Mouse (Mus musculus) 3134 (cell line): ENCODE results near the gene Uba5.
A peak's percentile ranks its signal among the peaks of the same experiment; 100 is the strongest.

ENCODE experiments used
- DNase-seq: peaks from one replicate; pipeline ENCODE4 v3.0.0-alpha.2; 2011; ENCODE audit warnings: low spot score; ENCODE audit not compliant: insufficient read length; ENCODE audit errors: extremely low read depth

Uba5 gene

DNA sequence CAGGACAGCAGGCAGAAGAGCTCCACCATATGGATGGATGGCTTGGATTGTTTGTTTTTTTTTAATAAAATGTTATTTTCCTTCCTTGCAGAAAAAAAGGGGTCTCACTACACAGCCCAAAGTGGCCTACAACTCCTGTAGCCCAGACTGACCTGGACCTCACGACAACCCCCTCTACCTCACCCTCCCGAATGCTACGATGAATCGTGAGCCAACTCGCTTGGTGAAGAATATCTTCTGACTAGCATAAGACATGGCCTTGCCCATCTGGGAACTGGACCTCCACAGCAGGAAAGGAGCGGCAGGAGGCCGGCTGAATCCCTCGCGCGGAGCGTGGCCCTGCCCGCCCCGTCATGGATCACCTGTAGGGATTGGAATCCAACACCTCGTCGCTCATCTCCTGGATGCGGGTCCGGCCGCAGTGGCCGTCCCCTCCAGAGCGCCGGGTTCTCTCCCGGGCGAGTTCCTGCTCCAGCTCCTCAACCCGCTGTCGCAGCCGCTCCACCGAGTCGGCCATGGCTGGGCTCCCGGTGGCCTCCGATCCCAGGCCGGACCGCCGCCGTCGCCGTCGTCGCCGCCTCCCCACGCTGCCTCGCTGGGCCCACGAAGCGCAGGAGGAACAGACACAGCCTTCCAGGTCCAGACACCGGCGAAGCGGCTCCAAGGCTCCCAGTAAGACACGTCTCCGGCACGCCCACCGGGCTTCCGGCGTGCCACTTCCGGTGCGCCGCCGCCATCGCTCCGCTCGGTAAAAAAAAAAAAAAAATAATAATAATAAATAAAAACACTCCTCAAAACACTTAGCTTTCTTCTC, at the start of gene Uba5:
Uba5 (minus strand) TSS at position 705 of the 814 bp plus-strand sequence.
- peak; percentile 77 for DNase-seq

DNA sequence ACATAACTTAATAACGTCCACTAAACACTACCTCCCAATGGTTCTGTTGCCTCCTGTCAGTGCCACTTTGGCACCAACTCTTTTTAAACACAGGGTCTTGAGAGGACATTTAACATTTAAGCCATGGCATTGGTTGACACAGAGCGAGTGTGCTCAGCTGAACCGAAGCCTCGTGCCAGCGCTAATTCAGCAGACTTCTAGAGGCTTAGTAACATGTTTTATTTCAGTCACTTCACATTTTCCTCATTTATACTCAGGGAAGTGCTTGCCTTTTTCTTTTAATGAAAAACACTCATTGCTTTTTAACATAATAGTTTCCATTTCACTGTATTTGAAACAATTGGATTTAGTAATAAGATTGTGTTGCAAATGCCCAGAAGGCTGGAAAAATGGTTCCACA, 46.2 kb upstream of the Uba5 start:
- no peak for DNase-seq

DNA sequence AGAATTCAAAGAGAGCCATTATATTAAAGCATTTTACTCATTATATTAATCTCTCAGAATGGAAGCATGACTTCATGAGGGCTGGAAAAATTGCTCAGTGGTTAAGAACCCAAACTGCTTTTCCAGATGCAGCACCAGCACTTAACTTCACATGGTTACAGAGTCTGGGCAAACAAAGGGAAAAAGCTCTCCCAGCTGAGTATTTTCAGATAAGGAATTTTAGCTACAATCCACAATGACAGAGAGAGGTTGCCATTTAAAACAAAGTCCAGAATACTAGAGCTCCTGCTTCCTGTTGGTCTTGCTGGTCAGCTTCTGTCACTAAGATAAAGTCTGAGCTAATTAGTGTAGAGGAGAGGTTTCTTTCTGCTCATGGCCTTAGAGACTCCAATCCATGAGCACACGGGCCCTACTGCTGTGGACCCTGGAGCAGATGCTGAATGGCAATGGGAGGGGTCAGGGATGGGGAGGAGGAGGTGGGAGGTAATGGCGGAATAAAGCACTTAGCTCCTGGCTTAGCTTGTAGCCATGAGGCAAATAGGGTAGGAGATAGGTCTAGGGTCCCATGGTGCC, 45.7 kb upstream of the Uba5 start:
- no peak for DNase-seq

DNA sequence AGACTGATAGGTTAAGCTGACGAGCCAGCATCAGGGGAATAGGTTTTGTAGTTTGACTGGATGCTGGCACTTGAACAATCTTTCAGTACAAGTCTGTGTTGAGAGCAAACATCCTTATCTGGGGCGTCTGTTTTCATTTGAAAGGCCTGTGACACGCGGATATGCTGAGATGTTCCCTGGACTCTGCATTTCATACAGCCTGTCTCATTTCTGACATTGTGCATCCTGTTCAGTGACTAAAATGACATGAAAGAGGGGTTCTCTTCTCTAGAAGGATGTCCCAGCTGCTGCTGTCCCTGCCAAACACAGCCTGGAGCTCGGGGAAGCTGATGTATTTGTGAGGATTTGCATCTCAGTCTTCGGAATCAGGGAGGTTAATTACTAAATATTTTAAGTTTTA, 44.5 kb upstream of the Uba5 start:
- DNase-seq, result no peak

DNA sequence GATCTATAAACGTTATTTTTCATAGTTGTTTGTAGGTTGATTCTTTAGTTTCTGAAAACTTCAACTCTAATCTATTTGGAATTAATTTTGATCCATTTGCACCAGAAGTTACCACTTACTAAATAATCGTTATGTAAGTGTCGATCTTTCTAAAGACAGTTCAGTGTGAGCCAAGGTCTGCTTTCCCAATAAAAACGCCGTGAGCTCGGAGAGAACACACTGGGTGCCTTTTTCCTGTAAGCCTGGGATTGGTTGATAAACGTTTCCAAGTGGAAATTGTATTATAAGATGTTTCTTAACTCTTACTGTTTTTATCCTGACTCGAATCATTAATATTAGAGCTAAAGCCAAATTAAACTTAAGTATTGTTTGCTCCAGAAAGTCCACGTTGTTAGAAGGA, 44.0 kb upstream of the Uba5 start:
- DNase-seq, result no peak

DNA sequence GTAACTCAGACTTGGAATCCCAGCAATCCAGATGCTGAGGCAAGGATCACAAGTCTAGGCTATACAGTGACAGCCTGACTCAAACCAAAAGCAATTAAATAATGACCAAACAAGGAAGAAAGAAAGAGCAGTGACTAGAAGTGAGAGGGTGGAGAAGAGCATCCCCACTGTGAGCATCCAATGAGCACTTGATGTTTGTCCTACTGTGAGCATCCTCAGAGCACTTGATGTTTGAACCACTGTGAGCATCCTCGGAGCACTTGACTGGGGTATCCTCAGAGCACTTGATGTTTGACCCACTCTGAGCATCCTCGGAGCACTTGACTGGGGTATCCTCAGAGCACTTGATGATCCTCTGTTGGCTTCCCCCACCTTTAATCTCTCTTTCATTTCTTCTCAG, 42.1 kb upstream of the Uba5 start:
- DNase-seq, result no peak

DNA sequence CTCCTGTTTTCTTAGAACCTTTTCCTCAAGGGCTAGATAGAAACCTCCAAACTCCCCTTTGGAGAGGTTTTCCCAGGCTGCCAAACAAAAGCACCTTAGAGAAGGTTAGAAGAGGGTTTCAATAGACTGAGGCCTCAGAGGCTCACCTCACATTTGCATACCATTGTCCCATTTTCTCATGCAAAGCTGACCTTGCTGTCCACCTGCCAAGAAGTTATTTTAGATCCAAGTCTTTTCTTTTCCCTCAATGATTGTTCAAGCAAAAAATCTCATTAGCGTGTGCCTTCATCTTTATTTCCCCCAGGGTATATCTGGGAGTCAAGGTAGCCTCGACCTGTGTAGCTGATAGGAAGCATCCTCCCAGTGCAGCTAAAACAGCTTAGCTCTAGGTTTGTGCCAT, 40.0 kb upstream of the Uba5 start:
- DNase-seq, result no peak

DNA sequence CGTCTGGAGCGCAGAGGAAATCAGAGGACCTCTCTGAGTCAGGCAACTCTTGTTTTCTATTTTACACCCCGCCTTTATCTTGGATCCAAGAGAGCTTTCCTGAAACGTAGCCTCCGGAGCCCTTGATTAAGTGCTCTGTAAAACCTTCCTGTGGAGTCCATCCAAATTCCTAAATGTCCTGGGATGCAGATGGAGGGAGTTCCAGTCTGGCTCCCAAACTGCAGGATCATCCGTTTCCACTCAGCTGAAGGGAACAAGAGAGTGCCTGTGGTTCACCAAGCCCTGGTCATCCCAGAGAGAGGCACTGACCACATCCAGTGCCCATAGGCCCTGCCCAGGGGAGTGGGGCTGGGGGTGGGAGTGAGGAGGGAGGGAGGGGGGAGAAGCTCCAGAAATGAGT, 39.4 kb upstream of the Uba5 start:
- no peak for DNase-seq

DNA sequence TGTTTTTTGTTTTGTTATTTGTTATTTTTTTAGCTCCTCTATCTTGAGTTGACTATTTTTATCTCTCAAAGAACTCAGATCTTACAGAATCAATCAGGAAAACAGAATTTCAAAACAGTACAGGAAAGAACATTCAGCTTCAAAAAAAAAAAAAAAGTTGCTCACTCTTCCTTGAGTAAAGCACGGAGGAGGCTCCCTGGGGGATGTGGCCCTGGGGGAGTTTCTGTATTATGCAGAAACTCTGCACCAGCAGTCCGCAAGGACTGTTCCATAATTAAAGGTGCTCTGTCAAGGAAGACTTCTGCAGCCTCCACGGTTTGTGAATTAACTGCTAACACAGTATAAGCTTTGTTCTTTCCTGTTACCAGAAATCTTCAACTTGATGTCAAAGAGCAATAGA, 38.5 kb upstream of the Uba5 start:
- DNase-seq, result no peak

DNA sequence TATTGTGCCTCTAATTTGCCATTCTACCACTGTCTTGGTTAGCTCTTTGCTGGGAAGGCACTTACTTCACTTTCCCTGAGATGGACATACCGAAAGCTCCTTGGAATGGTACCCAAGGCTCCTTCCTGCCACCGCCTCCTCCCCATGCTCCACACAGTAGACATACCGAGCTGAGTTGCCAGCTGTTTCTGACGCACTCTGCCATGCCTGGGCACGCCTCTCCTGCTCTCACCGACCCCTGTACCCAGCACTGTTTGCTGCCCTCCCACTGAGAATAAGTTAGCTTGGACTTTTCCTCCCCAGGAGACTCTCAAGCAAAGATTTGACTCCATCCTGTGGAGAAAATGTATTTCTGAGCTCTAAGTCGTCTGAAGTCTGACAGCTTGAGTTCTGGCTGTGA, 37.9 kb upstream of the Uba5 start:
- DNase-seq, result no peak

DNA sequence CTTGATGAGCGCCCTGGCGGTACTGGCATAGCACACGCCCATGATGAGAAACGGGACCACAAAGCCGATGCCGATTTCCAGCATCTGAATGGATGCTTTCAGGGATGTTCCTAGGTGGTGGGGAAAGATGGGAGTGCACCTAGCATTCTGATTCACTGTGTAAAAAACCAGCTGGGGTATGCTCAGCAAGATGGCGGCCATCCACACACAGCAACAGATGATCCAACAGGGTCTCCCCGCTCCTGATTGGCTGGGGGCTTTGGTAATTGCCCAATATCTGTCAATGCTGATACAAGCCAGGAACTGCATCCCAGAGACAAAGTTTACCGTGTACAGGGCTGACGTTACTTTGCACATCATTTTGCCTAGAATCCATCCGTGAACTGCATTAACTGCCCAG, 36.1 kb upstream of the Uba5 start:
- no peak for DNase-seq

DNA sequence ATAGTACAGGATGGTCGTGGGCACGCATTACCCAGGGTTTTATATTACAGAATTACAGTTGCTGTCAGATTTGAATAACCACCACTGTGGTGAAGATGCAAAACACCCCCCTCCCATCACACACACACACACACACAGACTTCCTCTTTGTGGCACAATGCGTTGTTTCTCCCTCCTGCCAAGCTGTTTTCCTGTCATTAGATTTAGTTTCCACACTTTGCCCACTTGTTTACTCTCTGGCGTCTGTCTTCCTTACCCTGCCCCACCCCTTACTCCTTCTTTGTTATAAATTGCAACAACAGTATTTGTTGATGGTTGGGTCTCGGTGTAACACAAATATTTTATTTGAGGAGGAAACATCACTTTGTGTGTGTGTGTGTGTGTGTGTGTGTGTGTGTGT, 35.3 kb upstream of the Uba5 start:
- no peak for DNase-seq

DNA sequence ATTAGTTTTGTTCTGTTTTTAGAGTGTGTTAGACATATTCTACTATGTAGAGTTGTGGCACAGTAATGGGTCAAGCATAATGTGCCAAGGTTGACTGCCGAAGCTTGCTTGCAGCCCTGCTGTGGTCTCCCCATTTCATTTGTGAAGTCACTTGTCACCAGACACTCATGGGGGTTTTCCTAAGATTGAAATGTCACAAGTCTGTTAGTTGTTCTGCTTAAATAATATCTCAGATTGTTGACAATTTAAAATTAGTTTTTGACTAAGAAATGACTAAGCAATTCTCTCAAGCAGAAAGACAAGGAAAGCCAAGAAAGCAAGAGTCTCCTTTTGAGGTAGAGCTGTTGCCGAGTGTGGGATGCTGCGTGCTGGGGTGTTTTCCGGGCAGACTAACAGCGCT, 30.0 kb upstream of the Uba5 start:
- no peak for DNase-seq

DNA sequence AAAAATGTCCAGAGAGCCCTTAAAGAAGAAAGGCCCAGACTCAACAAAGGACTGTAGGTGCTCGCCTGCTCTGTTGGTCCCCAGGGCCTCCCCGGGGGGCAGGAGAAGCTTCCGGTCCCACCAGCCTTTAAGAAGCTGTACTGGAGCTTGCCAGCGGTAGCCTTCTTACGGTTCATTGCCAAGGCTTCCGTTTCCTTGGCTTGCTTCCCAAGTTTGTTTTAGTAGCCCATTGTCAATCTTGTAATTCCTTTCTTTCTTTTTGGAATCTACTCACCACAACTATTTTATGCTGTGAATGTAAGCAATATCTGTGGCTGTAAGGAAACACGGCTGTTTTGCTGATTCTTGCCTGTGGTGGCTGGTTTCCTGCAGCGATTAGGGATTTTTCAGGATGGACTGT, 25.6 kb upstream of the Uba5 start:
- DNase-seq, result peak; percentile 49

DNA sequence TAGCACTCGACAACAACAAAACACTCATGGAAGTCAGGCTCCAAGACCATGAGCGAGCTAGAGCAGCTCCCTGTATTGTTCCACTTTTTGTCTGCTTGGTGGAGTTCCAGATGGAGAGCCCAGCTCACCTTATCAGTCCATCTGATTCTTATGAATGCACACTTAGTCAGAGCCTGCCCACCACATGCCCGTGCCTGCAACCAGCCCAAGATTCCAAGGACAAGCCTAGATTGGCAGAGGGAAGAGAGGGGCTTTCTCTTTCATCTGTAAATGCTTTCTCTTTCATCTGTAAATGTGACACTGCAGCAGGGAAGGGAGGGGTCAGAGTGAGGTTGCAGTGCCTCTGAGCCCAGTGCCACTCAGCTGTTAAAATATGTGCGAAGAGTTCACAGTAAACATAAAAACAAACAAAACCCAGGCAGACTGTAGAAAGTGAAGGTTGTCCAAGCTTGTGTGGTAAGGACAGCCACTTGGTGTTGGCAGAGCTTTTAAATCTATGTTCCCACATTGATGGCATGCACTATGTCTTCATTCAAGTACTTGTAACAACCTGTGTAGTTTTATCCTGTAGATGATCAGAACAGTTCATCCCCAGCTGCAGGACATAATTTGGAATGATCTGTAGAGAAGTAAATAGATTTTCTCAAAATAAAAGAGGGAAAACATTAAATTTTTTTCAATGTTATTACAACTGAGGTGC, 22.9 kb upstream of the Uba5 start:
- DNase-seq, result peak; percentile 27

DNA sequence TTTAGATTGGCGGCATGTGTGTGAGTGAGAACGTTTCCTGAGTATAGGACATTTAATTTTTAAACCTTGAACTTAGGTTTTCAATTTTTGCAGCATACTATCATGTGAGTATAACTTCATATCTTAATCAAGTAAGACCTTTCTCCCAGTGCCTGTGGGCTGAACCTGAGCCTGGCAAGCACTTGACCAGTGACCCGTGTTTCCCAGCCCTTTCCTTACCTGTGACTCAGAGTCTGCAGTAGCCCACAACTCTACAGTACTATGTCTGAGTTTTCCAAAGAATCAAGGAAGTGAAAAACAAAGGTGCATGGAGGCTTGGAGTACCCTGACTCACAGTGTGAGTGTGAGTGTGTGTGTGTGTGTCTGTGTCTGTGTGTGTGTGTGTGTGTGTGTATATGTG, 17.1 kb upstream of the Uba5 start:
- no peak for DNase-seq

DNA sequence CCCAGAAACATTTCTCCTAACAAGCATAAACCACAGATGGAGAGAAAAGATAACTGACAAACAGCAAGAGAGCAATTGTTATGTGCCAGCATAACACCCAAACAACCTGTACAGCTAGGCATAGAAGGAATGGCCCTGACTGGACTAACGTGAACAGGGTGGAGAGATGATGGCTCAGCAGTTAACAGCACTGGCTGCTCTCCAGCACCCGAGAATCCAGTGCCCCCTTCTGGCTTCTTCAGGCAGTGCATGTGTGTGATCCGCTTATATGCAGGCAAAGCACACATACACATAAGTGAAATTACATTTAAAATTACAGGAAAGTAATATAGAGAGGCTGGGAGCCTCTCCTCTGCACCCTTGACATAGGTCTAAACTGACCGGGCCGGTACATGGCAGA, 16.4 kb upstream of the Uba5 start:
- peak; percentile 44 for DNase-seq

DNA sequence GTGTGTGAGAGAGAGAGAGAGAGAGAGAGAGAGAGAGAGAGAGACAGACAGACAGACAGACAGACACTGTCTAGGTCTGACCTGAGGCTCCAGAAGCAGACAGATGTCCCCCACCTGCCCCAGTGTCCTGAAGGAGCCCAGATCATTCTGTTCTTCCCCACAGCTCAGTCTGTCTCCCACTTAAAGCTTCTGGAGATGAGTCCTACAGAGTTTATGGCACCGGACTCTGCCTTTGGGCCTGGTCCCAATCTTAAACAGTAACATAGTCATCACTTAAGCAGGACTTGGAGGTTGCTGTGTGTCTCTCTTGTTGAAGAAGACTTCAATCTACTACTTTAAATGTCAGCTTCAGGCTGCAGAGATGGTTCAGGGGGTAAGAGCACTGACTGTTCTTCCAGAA, 15.8 kb upstream of the Uba5 start:
- no peak for DNase-seq

DNA sequence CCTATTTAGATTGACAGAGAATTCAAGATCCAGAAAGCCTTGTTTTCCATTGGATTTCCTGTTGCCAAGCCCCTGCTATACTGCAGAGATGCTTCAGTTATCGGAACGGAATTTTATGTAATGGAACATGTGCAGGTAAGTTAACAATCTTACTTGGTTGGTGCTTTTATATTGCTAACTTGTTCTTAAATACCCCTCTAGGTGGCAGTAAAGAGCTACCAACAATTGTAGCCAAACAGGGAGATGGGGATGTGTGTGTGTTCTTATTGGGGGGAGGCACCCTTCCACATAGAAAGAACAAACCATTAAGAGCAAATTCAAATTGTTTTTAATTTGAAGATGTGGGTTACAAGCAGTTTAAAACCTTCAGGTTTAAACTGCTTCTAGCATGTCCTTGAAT, 12.9 kb upstream of the Uba5 start:
- no peak for DNase-seq

DNA sequence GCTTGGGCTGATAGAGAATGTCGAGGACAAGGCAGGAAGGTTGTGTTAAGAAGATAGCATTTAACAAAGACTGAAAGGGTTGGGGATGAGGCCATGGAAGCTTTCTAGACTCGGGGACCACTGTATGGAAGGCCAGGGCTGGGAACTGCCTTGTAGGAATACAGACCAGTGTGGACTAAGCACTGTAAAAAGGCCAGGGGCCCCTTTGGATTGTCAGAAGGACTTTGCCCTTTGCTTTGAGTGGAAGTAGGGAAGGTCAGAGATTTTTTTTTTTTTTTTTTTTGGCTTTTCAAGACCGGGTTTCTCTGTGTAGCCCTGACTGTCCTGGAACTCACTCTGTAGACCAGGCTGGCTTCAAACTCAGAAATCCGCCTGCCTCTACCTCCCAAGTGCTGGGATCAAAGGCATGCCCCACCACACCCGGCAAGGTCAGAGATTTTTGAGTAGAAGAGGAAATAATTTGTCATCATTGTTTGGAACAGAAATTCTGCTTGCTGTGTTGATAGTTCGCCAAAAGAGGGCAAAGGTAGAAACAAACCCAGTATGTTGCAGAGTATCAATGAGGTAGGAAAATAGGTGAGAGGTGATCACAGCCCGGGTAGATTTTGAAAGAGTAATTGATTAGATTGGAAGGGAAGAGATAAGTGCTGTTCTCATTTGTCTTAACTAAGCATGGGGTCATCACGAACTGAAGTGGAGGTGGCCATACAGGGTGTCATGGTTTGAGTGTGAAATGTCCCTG, 8.1 kb upstream of the Uba5 start:
- no peak for DNase-seq

DNA sequence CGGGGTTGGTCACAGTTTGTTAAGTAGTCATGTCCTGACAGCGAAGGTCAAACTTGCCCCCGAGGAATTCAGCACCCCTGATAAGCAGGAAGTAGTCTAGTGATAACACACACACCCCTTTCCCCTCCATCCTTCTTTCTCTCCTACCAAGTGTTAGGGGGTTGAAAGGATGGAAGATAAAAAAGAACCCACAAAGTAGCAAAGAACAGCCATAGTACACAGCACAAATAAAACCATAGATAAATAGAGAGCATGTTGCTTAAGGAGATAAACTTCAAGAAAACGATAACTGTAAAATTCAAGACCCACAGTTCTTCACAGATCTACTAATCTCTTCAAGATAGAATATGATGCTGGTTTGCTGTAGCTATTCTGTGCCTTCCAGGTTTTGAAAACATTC, 7.3 kb upstream of the Uba5 start:
- no peak for DNase-seq
